In the genomic region with DNA sequence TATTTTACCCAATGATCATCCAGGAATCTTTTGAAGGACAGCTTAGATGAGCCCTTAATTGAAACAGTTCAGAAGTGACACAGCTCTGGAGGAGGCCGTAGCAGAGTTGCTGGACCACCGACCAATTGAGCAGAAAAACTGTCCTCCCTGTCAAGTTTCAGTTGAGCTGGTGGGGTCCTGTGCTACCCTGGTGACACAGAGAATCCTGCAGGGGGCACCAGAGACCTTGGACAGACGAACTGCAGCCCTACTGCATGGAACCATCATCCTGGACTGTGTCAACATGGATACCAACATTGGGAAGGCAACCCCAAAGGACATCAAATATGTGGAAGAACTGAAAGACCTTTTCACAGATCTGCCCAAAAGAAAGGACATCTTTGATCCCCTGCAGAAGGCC, we compare ENCODE assay signal across 32 mouse cellular contexts.
A peak's percentile ranks its signal among the peaks of the same experiment; 100 is the strongest.
DNase-seq lines count a peak whose midpoint lies in the region; ATAC-seq and TF ChIP-seq lines count a peak whose summit lies in the region.
"Had no signal": no experiment of that assay in that cellular context is flagged by ENCODE, and none has a peak within 500 bp of the region (broad histone marks: within the 10 kb centered on the region; RNA-seq: fewer than 3 reads in every experiment).

No protein-coding gene starts in this region.

- no peaks in the 10 kb centered on the region for H3K9me3 ChIP-seq in ES-Bruce4 (replicated peaks; ENCODE audit: control insufficient read depth, insufficient read depth, low read length, poor library complexity, severe bottlenecking)
- H3K9me3 ChIP-seq in forebrain, embryonic 12.5 days: no peaks in the 10 kb centered on the region
- H3K9me3 ChIP-seq: embryonic facial prominence, embryonic 12.5 days; forebrain, embryonic 15.5 days; heart, embryonic 12.5 days; hindbrain, embryonic 13.5 days; liver, embryonic 12.5 days; midbrain, embryonic 12.5 days; neural tube, embryonic 12.5 days had no signal

- H3K4me3 ChIP-seq in ES-Bruce4 (ENCODE audit: low read depth, low read length): no peak overlapping the region
- no peak overlapping the region for H3K4me3 ChIP-seq in heart, adult 2 months
- H3K4me3 ChIP-seq in forebrain, embryonic 12.5 days (replicated peaks): no peak overlapping the region
- H3K4me3 ChIP-seq: embryonic facial prominence, embryonic 12.5 days; forebrain, embryonic 15.5 days; gastrocnemius, adult 2 months; heart, embryonic 12.5 days; hindbrain, embryonic 13.5 days; liver, embryonic 12.5 days; midbrain, embryonic 12.5 days; myocyte; neural tube, embryonic 12.5 days had no signal

- TF ChIP-seq CTCF in ES-Bruce4 (IDR thresholded peaks at IDR 0.05; ENCODE audit: low read depth, low read length): peak; percentile 20
- TF ChIP-seq CTCF in heart, adult 2 months (IDR thresholded peaks at IDR 0.05): no peak

- TF ChIP-seq POLR2A in ES-Bruce4 (IDR thresholded peaks at IDR 0.05; ENCODE audit: insufficient read depth, low read length): no peak
- no peak for TF ChIP-seq POLR2A in heart, adult 2 months (IDR thresholded peaks at IDR 0.05; ENCODE audit: insufficient read depth, low read depth, low read length)

- no peaks in the 10 kb centered on the region for H3K27me3 ChIP-seq in ES-Bruce4 (ENCODE audit: control insufficient read depth, insufficient read depth, low read length, poor library complexity, severe bottlenecking)
- H3K27me3 ChIP-seq in heart, adult 2 months (ENCODE audit: control insufficient read depth, insufficient read depth, low read length): no peaks in the 10 kb centered on the region
- H3K27me3 ChIP-seq in forebrain, embryonic 12.5 days: no peaks in the 10 kb centered on the region
- H3K27me3 ChIP-seq: embryonic facial prominence, embryonic 12.5 days; forebrain, embryonic 15.5 days; heart, embryonic 12.5 days; hindbrain, embryonic 13.5 days; liver, embryonic 12.5 days; midbrain, embryonic 12.5 days; neural tube, embryonic 12.5 days; Patski had no signal

- H3K27ac ChIP-seq in ES-Bruce4 (ENCODE audit: insufficient read depth, low read length): no peak overlapping the region
- H3K27ac ChIP-seq in heart, adult 2 months: no peak overlapping the region
- H3K27ac ChIP-seq in forebrain, embryonic 12.5 days: no peak overlapping the region
- H3K27ac ChIP-seq: embryonic facial prominence, embryonic 12.5 days; forebrain, embryonic 15.5 days; gastrocnemius, adult 2 months; hindbrain, embryonic 13.5 days; liver, embryonic 12.5 days; midbrain, embryonic 12.5 days; neural tube, embryonic 12.5 days had no signal

- 63% methylated on average over 3 of the region's 3 CpGs for WGBS in heart, adult 2 months
- 69% methylated on average over 3 of the region's 3 CpGs for WGBS in forebrain, embryonic 12.5 days

- no peak overlapping the region for H3K9ac ChIP-seq in ES-Bruce4 (ENCODE audit: low read depth, poor library complexity, severe bottlenecking)
- no peak overlapping the region for H3K9ac ChIP-seq in heart, adult 2 months (ENCODE audit: low read depth, low read length)
- no peak overlapping the region for H3K9ac ChIP-seq in forebrain, embryonic 12.5 days
- H3K9ac ChIP-seq: embryonic facial prominence, embryonic 12.5 days; forebrain, embryonic 15.5 days; heart, embryonic 12.5 days; hindbrain, embryonic 13.5 days; liver, embryonic 12.5 days; liver, postnatal 0 days; midbrain, embryonic 12.5 days; neural tube, embryonic 12.5 days had no signal

- H3K4me1 ChIP-seq in ES-Bruce4 (ENCODE audit: control insufficient read depth, insufficient read depth, low read length): no peaks in the 10 kb centered on the region
- no peaks in the 10 kb centered on the region for H3K4me1 ChIP-seq in heart, adult 2 months (ENCODE audit: control insufficient read depth, insufficient read depth, low read length)
- H3K4me1 ChIP-seq in forebrain, embryonic 12.5 days: no peaks in the 10 kb centered on the region
- H3K4me1 ChIP-seq: embryonic facial prominence, embryonic 12.5 days; forebrain, embryonic 15.5 days; heart, embryonic 12.5 days; hindbrain, embryonic 13.5 days; liver, embryonic 12.5 days; midbrain, embryonic 12.5 days; neural tube, embryonic 12.5 days had no signal

- no peak overlapping the region for H3K4me2 ChIP-seq in forebrain, embryonic 12.5 days
- H3K4me2 ChIP-seq: embryonic facial prominence, embryonic 12.5 days; forebrain, embryonic 15.5 days; heart, embryonic 12.5 days; hindbrain, embryonic 13.5 days; liver, embryonic 12.5 days; midbrain, embryonic 12.5 days; neural tube, embryonic 12.5 days had no signal

- H3K36me3 ChIP-seq in ES-Bruce4 (ENCODE audit: control insufficient read depth, insufficient read depth, low read length, poor library complexity, severe bottlenecking): no peaks in the 10 kb centered on the region
- H3K36me3 ChIP-seq in heart, adult 2 months (ENCODE audit: control insufficient read depth, insufficient read depth, low read length): no peaks in the 10 kb centered on the region
- H3K36me3 ChIP-seq in forebrain, embryonic 12.5 days (replicated peaks): no peaks in the 10 kb centered on the region
- H3K36me3 ChIP-seq: embryonic facial prominence, embryonic 12.5 days; forebrain, embryonic 15.5 days; G1E; heart, embryonic 12.5 days; hindbrain, embryonic 13.5 days; liver, embryonic 12.5 days; midbrain, embryonic 12.5 days; neural tube, embryonic 12.5 days had no signal

- no peak for ATAC-seq in forebrain, embryonic 12.5 days (ENCODE audit: low FRiP score)
- ATAC-seq: forebrain, embryonic 15.5 days; intestine, postnatal 0 days; liver, embryonic 12.5 days; liver, postnatal 0 days; Patski had no signal

- TF ChIP-seq EP300 in ES-Bruce4 (IDR thresholded peaks at IDR 0.05; ENCODE audit: insufficient read depth, low read depth, low read length): no peak
- TF ChIP-seq EP300 in heart, adult 2 months (IDR thresholded peaks at IDR 0.05; ENCODE audit: insufficient read depth, low read depth, low read length): no peak

- no peaks in the 10 kb centered on the region for H3K79me2 ChIP-seq in heart, adult 2 months (replicated peaks; ENCODE audit: control insufficient read depth, insufficient read depth, low read length)

- intact Hi-C loops in heart, adult 2 months (cut with DNase I): no loop called here

- peak; percentile 8 to 29 for DNase-seq in adrenal gland, postnatal 36 days
- DNase-seq in adrenal gland, postnatal 4 days (ENCODE audit: low spot score in 2 of 2): no peak
- DNase-seq in right cerebral cortex, postnatal 14 days: peak; percentile 4
- no peak for DNase-seq in right cerebral cortex, adult 2 months (ENCODE audit: low spot score in 2 of 2)
- DNase-seq in ZHBTc4 (ENCODE audit: low read depth, low spot score): peak; percentile 8
- no peak for DNase-seq in heart, adult 2 months
- DNase-seq: cerebellum, adult 9-10 months; cerebellum, postnatal 36 days; embryo, embryonic 11 days; gastrocnemius, adult 2 months; gastrocnemius, postnatal 36 days; heart, adult 18-20 months; heart, postnatal 4 days; kidney, postnatal 14 days; left cerebral cortex, postnatal 4 days; liver, postnatal 0 days; lung, postnatal 36 days; right cerebral cortex, adult 18-20 months; thymus, postnatal 14 days had no signal

Comparison
In these comparisons a context has a peak if more than half of its experiments do, and no peak if none do; other contexts are left out.
1. DNase-seq: peak in adrenal gland, postnatal 36 days (2 of 2), right cerebral cortex, postnatal 14 days (single experiment) and ZHBTc4 (single experiment); none in adrenal gland, postnatal 4 days (0 of 2), right cerebral cortex, adult 2 months (0 of 2) and heart, adult 2 months (0 of 2).